In the genomic region with DNA sequence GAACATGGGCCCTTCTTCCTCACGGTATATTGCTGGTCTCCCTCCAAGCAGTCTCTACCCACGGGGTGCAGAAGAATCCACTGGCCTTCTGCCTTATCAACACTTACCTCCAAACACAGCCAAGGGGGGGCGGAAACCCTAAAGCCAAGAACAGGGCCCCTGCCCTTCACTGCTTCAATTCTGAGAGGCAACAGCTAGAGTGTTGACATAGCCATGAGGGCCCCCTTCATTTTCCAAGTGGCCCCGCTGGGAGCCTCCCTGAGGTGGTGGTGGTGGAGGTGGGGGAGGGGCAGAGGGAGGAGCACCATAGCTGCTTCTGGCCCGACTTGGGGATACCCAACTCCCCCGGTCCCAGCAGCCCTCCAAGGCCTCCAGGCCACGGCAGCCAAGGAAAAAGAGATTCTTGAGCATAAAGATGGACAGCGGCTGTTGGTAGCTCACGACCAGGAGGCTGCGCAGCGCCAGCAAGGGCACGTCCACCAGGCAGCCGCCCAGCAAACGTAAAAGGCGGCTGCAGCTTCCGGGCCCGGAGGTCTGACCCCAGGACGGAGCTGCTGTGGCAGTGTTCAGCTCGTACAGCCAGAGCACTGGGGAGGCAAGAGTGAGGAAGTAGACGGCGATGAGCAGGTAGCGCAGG, we compare ENCODE assay signal across 8 mouse cellular contexts. TPM values are rescaled to one million over a fixed set of nuclear protein-coding genes. Genes with fewer than 3 reads are reported as not detected.
A peak's percentile ranks its signal among the peaks of the same experiment; 100 is the strongest.
DNase-seq lines count a peak whose midpoint lies in the region; ATAC-seq lines count a peak whose summit lies in the region.

No protein-coding gene starts in this region.

- 13% methylated on average over 22 of the region's 22 CpGs for WGBS in kidney, embryonic 16.5 days
- 13% methylated on average over 22 of the region's 22 CpGs for WGBS in forebrain, embryonic 12.5 days
- WGBS in limb, embryonic 15.5 days: 13% methylated on average over 22 of the region's 22 CpGs
- WGBS in neural tube, embryonic 12.5 days: 12% methylated on average over 22 of the region's 22 CpGs

- H3K27me3 ChIP-seq in kidney, embryonic 16.5 days (ENCODE audit: insufficient read depth, low read length): peaks cover 25% of the 10 kb centered on the region
- H3K27me3 ChIP-seq in forebrain, embryonic 12.5 days: peaks cover 29% of the 10 kb centered on the region
- peaks cover 45% of the 10 kb centered on the region for H3K27me3 ChIP-seq in limb, embryonic 15.5 days
- peaks cover 19% of the 10 kb centered on the region for H3K27me3 ChIP-seq in neural tube, embryonic 12.5 days (replicated peaks)

- ATAC-seq in kidney, embryonic 16.5 days (ENCODE audit: low FRiP score, low TSS enrichment): no peak; the same call in 1 of the 2 replicates
- peak; percentile 1; the same call in 1 of the 2 replicates for ATAC-seq in forebrain, embryonic 12.5 days (ENCODE audit: low FRiP score)
- ATAC-seq in limb, embryonic 15.5 days (ENCODE audit: insufficient number of reproducible peaks, low FRiP score, low TSS enrichment, low read depth): no peak
- ATAC-seq in neural tube, embryonic 12.5 days (ENCODE audit: low FRiP score, low read depth): no peak

- H3K9me3 ChIP-seq in kidney, embryonic 16.5 days (ENCODE audit: low read length): no peaks in the 10 kb centered on the region
- H3K9me3 ChIP-seq in forebrain, embryonic 12.5 days: no peaks in the 10 kb centered on the region
- H3K9me3 ChIP-seq in limb, embryonic 15.5 days: no peaks in the 10 kb centered on the region
- H3K9me3 ChIP-seq in neural tube, embryonic 12.5 days: no peaks in the 10 kb centered on the region

- H3K4me1 ChIP-seq in kidney, embryonic 16.5 days (ENCODE audit: insufficient read depth, low read length): peaks cover 19% of the 10 kb centered on the region
- H3K4me1 ChIP-seq in forebrain, embryonic 12.5 days: peaks cover 41% of the 10 kb centered on the region
- peaks cover 25% of the 10 kb centered on the region for H3K4me1 ChIP-seq in limb, embryonic 15.5 days
- H3K4me1 ChIP-seq in neural tube, embryonic 12.5 days: peaks cover 52% of the 10 kb centered on the region

- H3K36me3 ChIP-seq in kidney, embryonic 16.5 days (ENCODE audit: insufficient read depth, low read length): no peaks in the 10 kb centered on the region
- H3K36me3 ChIP-seq in forebrain, embryonic 12.5 days (replicated peaks): no peaks in the 10 kb centered on the region
- no peaks in the 10 kb centered on the region for H3K36me3 ChIP-seq in limb, embryonic 15.5 days
- no peaks in the 10 kb centered on the region for H3K36me3 ChIP-seq in neural tube, embryonic 12.5 days

- no peak for DNase-seq in kidney, adult 11 months
- DNase-seq in spleen, postnatal 10 days (ENCODE audit: low spot score in 2 of 2): no peak
- DNase-seq in cerebellum, adult 8-10 months: no peak
- DNase-seq in adrenal gland, postnatal 36 days: no peak

- no peak overlapping the region for H3K27ac ChIP-seq in kidney, embryonic 16.5 days (ENCODE audit: low read length)
- H3K27ac ChIP-seq in forebrain, embryonic 12.5 days: no peak overlapping the region
- H3K27ac ChIP-seq in limb, embryonic 15.5 days: no peak overlapping the region
- H3K27ac ChIP-seq in neural tube, embryonic 12.5 days: no peak overlapping the region

- peak overlapping the region; percentile 100 for H3K4me2 ChIP-seq in kidney, embryonic 16.5 days (replicated peaks; ENCODE audit: low read depth, low read length)
- H3K4me2 ChIP-seq in forebrain, embryonic 12.5 days: peak overlapping the region; percentile 81
- peak overlapping the region; percentile 99 for H3K4me2 ChIP-seq in limb, embryonic 15.5 days
- peak overlapping the region; percentile 86 for H3K4me2 ChIP-seq in neural tube, embryonic 12.5 days (replicated peaks)

- H3K4me3 ChIP-seq in kidney, embryonic 16.5 days (ENCODE audit: low read length): peak overlapping the region; percentile 68
- peak overlapping the region; percentile 74 for H3K4me3 ChIP-seq in forebrain, embryonic 12.5 days (replicated peaks)
- peak overlapping the region; percentile 66 for H3K4me3 ChIP-seq in limb, embryonic 15.5 days
- peak overlapping the region; percentile 81 for H3K4me3 ChIP-seq in neural tube, embryonic 12.5 days

- no peak overlapping the region for H3K9ac ChIP-seq in kidney, embryonic 16.5 days (replicated peaks; ENCODE audit: low read length)
- peak overlapping the region; percentile 78 for H3K9ac ChIP-seq in forebrain, embryonic 12.5 days
- no peak overlapping the region for H3K9ac ChIP-seq in limb, embryonic 15.5 days
- peak overlapping the region; percentile 88 for H3K9ac ChIP-seq in neural tube, embryonic 12.5 days

RNA-seq across cellular contexts. Expression of a gene that starts 1.6 kb away (rescaled TPM):
- polyA plus RNA-seq in kidney, embryonic 16.5 days (2015; fragmentation: Nextera tagmentation; extraction: Ambion mirVana): 0.04 TPM in 2 replicates
- polyA plus RNA-seq in forebrain, embryonic 12.5 days (2016; fragmentation: Nextera tagmentation; extraction: Ambion mirVana): 2.5 TPM in 2 replicates
- 0.05 TPM in 1 of 2 replicates, not detected in the other for polyA plus RNA-seq in limb, embryonic 15.5 days (2015; fragmentation: Nextera tagmentation; extraction: Ambion mirVana)
- 2.5 and 3.2 TPM in 2 replicates for polyA plus RNA-seq in neural tube, embryonic 12.5 days (2016; fragmentation: Nextera tagmentation; extraction: Ambion mirVana)
- under 1 TPM in 1 of 2 experiments, not detected in 1; 0.13 TPM for total RNA-seq in adrenal gland, postnatal 36 days (2021)

RNA-seq across cellular contexts. Expression of a gene that starts 28.9 kb away (rescaled TPM):
- polyA plus RNA-seq in kidney, embryonic 16.5 days (2015; fragmentation: Nextera tagmentation; extraction: Ambion mirVana): 4.6 and 5.1 TPM in 2 replicates
- polyA plus RNA-seq in forebrain, embryonic 12.5 days (2016; fragmentation: Nextera tagmentation; extraction: Ambion mirVana): 5.2 and 5.6 TPM in 2 replicates
- 8.1 and 8.7 TPM in 2 replicates for polyA plus RNA-seq in limb, embryonic 15.5 days (2015; fragmentation: Nextera tagmentation; extraction: Ambion mirVana)
- polyA plus RNA-seq in neural tube, embryonic 12.5 days (2016; fragmentation: Nextera tagmentation; extraction: Ambion mirVana): 10.4 and 12.8 TPM in 2 replicates
- total RNA-seq in adrenal gland, postnatal 36 days (2021): 10 to 100 TPM in 1 of 2 experiments, 1 to 10 TPM in 1; 9.7 to 13.1 TPM

RNA-seq across cellular contexts. Expression of a gene that starts 39.1 kb away (rescaled TPM):
- 22.1 and 23.6 TPM in 2 replicates for polyA plus RNA-seq in kidney, embryonic 16.5 days (2015; fragmentation: Nextera tagmentation; extraction: Ambion mirVana)
- polyA plus RNA-seq in forebrain, embryonic 12.5 days (2016; fragmentation: Nextera tagmentation; extraction: Ambion mirVana): 17.1 and 19.1 TPM in 2 replicates
- 16.2 and 16.9 TPM in 2 replicates for polyA plus RNA-seq in limb, embryonic 15.5 days (2015; fragmentation: Nextera tagmentation; extraction: Ambion mirVana)
- polyA plus RNA-seq in neural tube, embryonic 12.5 days (2016; fragmentation: Nextera tagmentation; extraction: Ambion mirVana): 19.9 and 23.6 TPM in 2 replicates
- 10 to 100 TPM; 25.3 to 32.1 TPM for total RNA-seq in adrenal gland, postnatal 36 days (2021)

Comparison
In these comparisons a context has a peak if more than half of its experiments do, and no peak if none do; other contexts are left out.
1. H3K9ac ChIP-seq: peak in forebrain, embryonic 12.5 days (single experiment) and neural tube, embryonic 12.5 days (single experiment); none in kidney, embryonic 16.5 days (single experiment) and limb, embryonic 15.5 days (single experiment).
2. Peak in every context shown above with its lines, with median percentiles within 50 percentile points of each other: H3K4me2 ChIP-seq and H3K4me3 ChIP-seq.